Mouse (Mus musculus): ENCODE measurements at regions not wholly inside any gene's neighbourhood (a gene's known extent, or its start where the extent isn't known, plus 50 kb on each side); places are given as distances from the start of the nearest gene placed in this dataset.

- TF ChIP-seq CTCF (IDR thresholded peaks at IDR 0.05; ENCODE audit: borderline replicate concordance, extremely low read depth, insufficient read depth, insufficient read length) (no peak), POLR2A (IDR thresholded peaks at IDR 0.05; ENCODE audit: borderline replicate concordance, extremely low read depth, insufficient read depth, insufficient read length, poor library complexity, severe bottlenecking) (no peak)
These were observed 518.6 kb upstream of the Sall1 start for GRCm38 (mm10) chr8:89562597-89562996.
